Mouse (Mus musculus): ENCODE data around the gene Sox6.

DNA sequence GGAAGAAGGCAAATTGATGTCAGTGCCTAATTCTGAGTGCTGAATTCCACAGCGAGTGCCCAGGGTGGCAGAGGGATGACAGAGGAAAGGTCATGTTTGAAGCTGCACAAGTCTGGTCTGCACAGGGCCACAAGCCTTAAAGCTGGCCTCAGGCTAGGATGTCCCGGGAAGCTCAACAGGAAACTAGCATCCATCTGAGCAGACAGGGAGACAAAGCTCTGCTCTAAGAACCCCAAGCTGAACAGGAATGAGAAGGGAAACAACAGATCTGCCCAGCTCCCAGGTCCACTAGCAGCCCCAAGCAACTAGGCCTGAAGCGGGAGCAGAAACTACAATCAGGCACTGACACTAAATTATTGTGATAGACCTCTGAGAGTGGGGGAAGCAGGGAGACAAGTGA is 8.6 kb downstream of the Sox6 start:
- TF ChIP-seq CTCF (IDR thresholded peaks at IDR 0.05; ENCODE audit: insufficient read depth, low read length) (no peak), POLR2A (IDR thresholded peaks at IDR 0.05; ENCODE audit: borderline replicate concordance, extremely low read depth, low read depth, low read length) (no peak)

All from lung, adult 2 months (tissue).